Mouse (Mus musculus): ENCODE data around the gene Setd1b. TPM values are rescaled to one million over a fixed set of nuclear protein-coding genes. Genes with fewer than 3 reads are reported as not detected.

Setd1b gene
- total and polyA plus RNA-seq, 3 experiments: 0.50 to 9.1 (median 2.3) TPM

GRCm38 (mm10) chr5:123149451-123150400 lies 7.7 kb downstream of the Setd1b start:
- peak overlapping the region; percentile 54 for H3K4me2 ChIP-seq (ENCODE audit: insufficient read depth, low read depth, poor library complexity, severe bottlenecking)
- H3K27ac ChIP-seq (ENCODE audit: insufficient read depth, low read depth): peak overlapping the region; percentile 75
- TF ChIP-seq RAD21 (IDR thresholded peaks at IDR 0.05; ENCODE audit: low read depth, low read length) (peak; percentile 70), CHD2 (IDR thresholded peaks at IDR 0.05; ENCODE audit: low read length) (peak; percentile 33; the same call in 1 of the 2 replicates), SMC3 (IDR thresholded peaks at IDR 0.05; ENCODE audit: low read depth, low read length) (peak; percentile 86), POLR2A (IDR thresholded peaks at IDR 0.05; ENCODE audit: low read depth, low read length) (peak; percentile 45), NRF1 (IDR thresholded peaks at IDR 0.05; ENCODE audit: low read depth, low read length) (no peak), TCF12 (IDR thresholded peaks at IDR 0.05; ENCODE audit: low read depth, low read length) (peak; percentile 25; the same call in 1 of the 2 replicates), MAZ (IDR thresholded peaks at IDR 0.05; ENCODE audit: low read depth, low read length) (peak; percentile 66), CTCF (conservative IDR thresholded peaks at IDR 0.05 in 1 of 2, IDR thresholded peaks at IDR 0.05 in 1 of 2; ENCODE audit: low read depth in 2 of 2, low read length in 2 of 2) (peak; percentile 78 to 90), MAX (IDR thresholded peaks at IDR 0.05; ENCODE audit: low read length) (no peak), POLR2AphosphoS2 (IDR thresholded peaks at IDR 0.05; ENCODE audit: low read depth, low read length) (no peak), CHD1 (IDR thresholded peaks at IDR 0.05; ENCODE audit: low read depth, low read length) (peak; percentile 11; the same call in 1 of the 2 replicates)
- peak overlapping the region; percentile 58 to 72 (median 60) for H3K4me3 ChIP-seq (replicated peaks in 1 of 3; ENCODE audit: low read depth in 2 of 3, low read length in 2 of 3, poor library complexity in 1 of 3)
- DNase-seq (ENCODE audit: extremely low read depth): peak; percentile 84
- in situ Hi-C loops (cut with MboI; ENCODE audit: low pct_ligation_motif_present, low pct_unique_long_range_greater_than_20kb, low sequenced_read_pairs) (no loop called here), dilution Hi-C loops (cut with MboI; ENCODE audit: extremely low pct_ligation_motif_present, extremely low pct_unique_long_range_greater_than_20kb, low sequenced_read_pairs) (no loop called here)
- peaks cover 9 to 64% of the 10 kb centered on the region in 2 experiments for H3K4me1 ChIP-seq (ENCODE audit: control insufficient read depth in 1 of 2, insufficient read depth in 2 of 2)
- no peaks in the 10 kb centered on the region for H3K27me3 ChIP-seq (replicated peaks)
- peaks cover 57 to 80% of the 10 kb centered on the region in 2 experiments for H3K36me3 ChIP-seq (replicated peaks in 1 of 2; ENCODE audit: control insufficient read depth in 1 of 2, insufficient read depth in 1 of 2, low read length in 1 of 2)
- peaks cover 46% of the 10 kb centered on the region for H3K79me2 ChIP-seq (replicated peaks; ENCODE audit: control insufficient read depth, extremely low read depth, insufficient read depth, poor library complexity, severe bottlenecking)
- H3K9me3 ChIP-seq (replicated peaks; ENCODE audit: low read length): no peaks in the 10 kb centered on the region
- peak overlapping the region; percentile 8; the same call in 1 of the 2 replicates for H3K9ac ChIP-seq (ENCODE audit: insufficient read depth, low read depth)

DNA sequence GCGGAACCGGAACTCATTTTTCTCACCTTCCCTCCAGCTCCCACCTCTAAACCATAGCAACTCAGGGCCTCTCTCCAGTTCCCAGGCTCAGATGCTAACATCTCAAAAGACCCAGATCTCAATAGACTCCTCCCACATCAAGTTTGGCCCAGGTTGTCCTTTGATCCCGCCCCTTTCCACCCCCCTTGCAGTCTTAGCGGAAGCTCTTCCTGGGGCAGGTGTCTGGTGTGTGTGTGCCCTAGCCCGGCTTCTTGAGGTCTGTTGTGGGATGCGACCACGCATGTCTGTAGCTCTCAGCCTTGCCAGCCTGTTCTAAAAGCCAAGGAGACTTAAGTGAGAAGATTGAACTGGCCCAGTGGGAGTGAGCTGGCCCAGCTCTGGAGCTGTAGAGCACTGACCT lies 8.6 kb downstream of the Setd1b start:
- TF ChIP-seq CHD1 (IDR thresholded peaks at IDR 0.05; ENCODE audit: low read depth, low read length) (no peak), ETS1 (conservative IDR thresholded peaks at IDR 0.05; ENCODE audit: low read depth, low read length) (no peak), MYC (IDR thresholded peaks at IDR 0.05; ENCODE audit: low read depth, low read length) (no peak), BHLHE40 (IDR thresholded peaks at IDR 0.05; ENCODE audit: low read depth, low read length) (no peak), JUND (conservative IDR thresholded peaks at IDR 0.05; ENCODE audit: low read depth, low read length) (no peak), CTCF (conservative IDR thresholded peaks at IDR 0.05 in 1 of 2, IDR thresholded peaks at IDR 0.05 in 1 of 2; ENCODE audit: low read depth in 2 of 2, low read length in 2 of 2) (no peak), EP300 (IDR thresholded peaks at IDR 0.05; ENCODE audit: low read length) (no peak), PAX5 (IDR thresholded peaks at IDR 0.05; ENCODE audit: low read length) (no peak), ZKSCAN1 (IDR thresholded peaks at IDR 0.05; ENCODE audit: borderline replicate concordance, low read depth, low read length) (no peak), POLR2AphosphoS2 (IDR thresholded peaks at IDR 0.05; ENCODE audit: low read depth, low read length) (no peak), MAX (IDR thresholded peaks at IDR 0.05; ENCODE audit: low read length) (no peak), JUN (IDR thresholded peaks at IDR 0.05; ENCODE audit: insufficient read depth, low read depth, low read length) (no peak), ZMIZ1 (IDR thresholded peaks at IDR 0.05; ENCODE audit: low read depth, low read length) (no peak), NRF1 (IDR thresholded peaks at IDR 0.05; ENCODE audit: low read depth, low read length) (no peak), NELFE (IDR thresholded peaks at IDR 0.05; ENCODE audit: low read depth, low read length) (no peak), CHD2 (IDR thresholded peaks at IDR 0.05; ENCODE audit: low read length) (no peak), KAT2A (IDR thresholded peaks at IDR 0.05; ENCODE audit: insufficient replicate concordance, low read length) (no peak)
- H3K79me2 ChIP-seq (replicated peaks; ENCODE audit: control insufficient read depth, extremely low read depth, insufficient read depth, poor library complexity, severe bottlenecking): peaks cover 37% of the 10 kb centered on the region
- peaks cover 9 to 55% of the 10 kb centered on the region in 2 experiments for H3K4me1 ChIP-seq (ENCODE audit: control insufficient read depth in 1 of 2, insufficient read depth in 2 of 2)
- peaks cover 57 to 79% of the 10 kb centered on the region in 2 experiments for H3K36me3 ChIP-seq (replicated peaks in 1 of 2; ENCODE audit: control insufficient read depth in 1 of 2, insufficient read depth in 1 of 2, low read length in 1 of 2)
- peak overlapping the region; percentile 8; the same call in 1 of the 2 replicates for H3K9ac ChIP-seq (ENCODE audit: insufficient read depth, low read depth)
- in situ Hi-C loops (cut with MboI; ENCODE audit: low pct_ligation_motif_present, low pct_unique_long_range_greater_than_20kb, low sequenced_read_pairs) (no loop called here), dilution Hi-C loops (cut with MboI; ENCODE audit: extremely low pct_ligation_motif_present, extremely low pct_unique_long_range_greater_than_20kb, low sequenced_read_pairs) (no loop called here)
- peak overlapping the region; percentile 54 for H3K4me2 ChIP-seq (ENCODE audit: insufficient read depth, low read depth, poor library complexity, severe bottlenecking)
- peak overlapping the region; percentile 75 for H3K27ac ChIP-seq (ENCODE audit: insufficient read depth, low read depth)
- peak; percentile 81 for DNase-seq (ENCODE audit: extremely low read depth)
- no peaks in the 10 kb centered on the region for H3K9me3 ChIP-seq (replicated peaks; ENCODE audit: low read length)
- H3K27me3 ChIP-seq (replicated peaks): no peaks in the 10 kb centered on the region
- H3K4me3 ChIP-seq (replicated peaks in 1 of 3; ENCODE audit: low read depth in 2 of 3, low read length in 2 of 3, poor library complexity in 1 of 3): peak overlapping the region; percentile 58 to 72 (median 60)
